Mouse (Mus musculus): ENCODE measurements around the gene Eme2. TPM values are rescaled to one million over a fixed set of nuclear protein-coding genes. Genes with fewer than 3 reads are reported as not detected.
A peak's percentile ranks its signal among the peaks of the same experiment; 100 is the strongest.

Eme2 gene
- polyA plus RNA-seq, 1 experiment from 2014 or later: 18.9 TPM

GRCm38 (mm10) chr17:24857831-24858470 is 36.9 kb downstream of the Eme2 start:
- no peak overlapping the region for H3K4me3 ChIP-seq (ENCODE audit: low read depth, low read length)
- no peaks in the 10 kb centered on the region for H3K4me1 ChIP-seq (ENCODE audit: control insufficient read depth, insufficient read depth, low read length)
- WGBS: 89% methylated on average over 8 of the region's 8 CpGs
- H3K9ac ChIP-seq (replicated peaks; ENCODE audit: low read depth, low read length): no peak overlapping the region
- no peak overlapping the region for H3K27ac ChIP-seq (ENCODE audit: low read length)
- ATAC-seq (ENCODE audit: insufficient number of reproducible peaks, insufficient read depth, low FRiP score, low read depth): no peak
- no peaks in the 10 kb centered on the region for H3K27me3 ChIP-seq (ENCODE audit: control insufficient read depth, insufficient read depth, low read length)
- H3K36me3 ChIP-seq (ENCODE audit: control insufficient read depth, insufficient read depth, low read length): peaks cover 25% of the 10 kb centered on the region
- no peaks in the 10 kb centered on the region for H3K9me3 ChIP-seq (ENCODE audit: control insufficient read depth, low read depth, low read length)
- H3K4me2 ChIP-seq (replicated peaks; ENCODE audit: low read depth, low read length): no peak overlapping the region

GRCm38 (mm10) chr17:24856589-24856988 is 38.3 kb downstream of the Eme2 start:
- Histone ChIP-seq H3K4me2 (replicated peaks; ENCODE audit: low read depth, low read length) (no peak overlapping the region), H3K4me3 (ENCODE audit: low read depth, low read length) (no peak overlapping the region), H3K27me3 (ENCODE audit: control insufficient read depth, insufficient read depth, low read length) (no peaks in the 10 kb centered on the region), H3K9me3 (ENCODE audit: control insufficient read depth, low read depth, low read length) (no peaks in the 10 kb centered on the region), H3K36me3 (ENCODE audit: control insufficient read depth, insufficient read depth, low read length) (peaks cover 14% of the 10 kb centered on the region), H3K9ac (replicated peaks; ENCODE audit: low read depth, low read length) (no peak overlapping the region), H3K27ac (ENCODE audit: low read length) (no peak overlapping the region), H3K4me1 (ENCODE audit: control insufficient read depth, insufficient read depth, low read length) (no peaks in the 10 kb centered on the region)
- no peak for ATAC-seq (ENCODE audit: insufficient number of reproducible peaks, insufficient read depth, low FRiP score, low read depth)
- WGBS: 90% methylated on average over 13 of the region's 13 CpGs

GRCm38 (mm10) chr17:24855838-24856464 is 38.9 kb downstream of the Eme2 start:
- 87% methylated on average over 3 of the region's 3 CpGs for WGBS
- no peak overlapping the region for H3K9ac ChIP-seq (replicated peaks; ENCODE audit: low read depth, low read length)
- no peak overlapping the region for H3K4me2 ChIP-seq (replicated peaks; ENCODE audit: low read depth, low read length)

GRCm38 (mm10) chr17:24851381-24852125 is 43.3 kb downstream of the Eme2 start:
- Histone ChIP-seq H3K4me2 (replicated peaks; ENCODE audit: low read depth, low read length) (peak overlapping the region; percentile 73), H3K27me3 (ENCODE audit: control insufficient read depth, insufficient read depth, low read length) (no peaks in the 10 kb centered on the region), H3K4me3 (ENCODE audit: low read depth, low read length) (peak overlapping the region; percentile 63), H3K4me1 (ENCODE audit: control insufficient read depth, insufficient read depth, low read length) (peaks cover 6% of the 10 kb centered on the region; the same call in 1 of the 2 replicates), H3K9me3 (ENCODE audit: control insufficient read depth, low read depth, low read length) (no peaks in the 10 kb centered on the region), H3K27ac (ENCODE audit: low read length) (no peak overlapping the region), H3K9ac (replicated peaks; ENCODE audit: low read depth, low read length) (no peak overlapping the region), H3K36me3 (ENCODE audit: control insufficient read depth, insufficient read depth, low read length) (peaks cover 8% of the 10 kb centered on the region; the same call in 1 of the 2 replicates)
- no peak for ATAC-seq (ENCODE audit: insufficient number of reproducible peaks, insufficient read depth, low FRiP score, low read depth)
- 77% methylated on average over 10 of the region's 10 CpGs for WGBS

More at GRCm38 (mm10) chr17:24855838-24856464, 38.9 kb downstream of the Eme2 start:
- Histone ChIP-seq H3K36me3 (ENCODE audit: control insufficient read depth, insufficient read depth, low read length) (peaks cover 10% of the 10 kb centered on the region; the same call in 1 of the 2 replicates), H3K27me3 (ENCODE audit: control insufficient read depth, insufficient read depth, low read length) (no peaks in the 10 kb centered on the region), H3K4me3 (ENCODE audit: low read depth, low read length) (no peak overlapping the region), H3K9me3 (ENCODE audit: control insufficient read depth, low read depth, low read length) (no peaks in the 10 kb centered on the region), H3K4me1 (ENCODE audit: control insufficient read depth, insufficient read depth, low read length) (no peaks in the 10 kb centered on the region), H3K27ac (ENCODE audit: low read length) (no peak overlapping the region)
- no peak for ATAC-seq (ENCODE audit: insufficient number of reproducible peaks, insufficient read depth, low FRiP score, low read depth)

GRCm38 (mm10) chr17:24850773-24851127 is 44.1 kb downstream of the Eme2 start:
- Histone ChIP-seq H3K4me3 (ENCODE audit: low read depth, low read length) (peak overlapping the region; percentile 63), H3K9ac (replicated peaks; ENCODE audit: low read depth, low read length) (peak overlapping the region; percentile 33; the same call in 1 of the 2 replicates), H3K27ac (ENCODE audit: low read length) (no peak overlapping the region), H3K27me3 (ENCODE audit: control insufficient read depth, insufficient read depth, low read length) (no peaks in the 10 kb centered on the region), H3K36me3 (ENCODE audit: control insufficient read depth, insufficient read depth, low read length) (peaks cover 8% of the 10 kb centered on the region; the same call in 1 of the 2 replicates), H3K9me3 (ENCODE audit: control insufficient read depth, low read depth, low read length) (no peaks in the 10 kb centered on the region), H3K4me2 (replicated peaks; ENCODE audit: low read depth, low read length) (peak overlapping the region; percentile 73), H3K4me1 (ENCODE audit: control insufficient read depth, insufficient read depth, low read length) (peaks cover 6% of the 10 kb centered on the region; the same call in 1 of the 2 replicates)
- ATAC-seq (ENCODE audit: insufficient number of reproducible peaks, insufficient read depth, low FRiP score, low read depth): no peak
- 2% methylated on average over 20 of the region's 20 CpGs for WGBS

- H3K4me2 ChIP-seq (replicated peaks; ENCODE audit: low read depth, low read length): peak within 1 kb of the TSS; percentile 73
- under 1% methylated on average over 58 of the region's 58 CpGs for WGBS
- peak within 1 kb of the TSS; percentile 45 for H3K9ac ChIP-seq (replicated peaks; ENCODE audit: low read depth, low read length)
- H3K27me3 ChIP-seq (ENCODE audit: control insufficient read depth, insufficient read depth, low read length): no peaks in the 10 kb centered on the region
- peaks cover 5% of the 10 kb centered on the region; the same call in 1 of the 2 replicates for H3K36me3 ChIP-seq (ENCODE audit: control insufficient read depth, insufficient read depth, low read length)
- H3K4me1 ChIP-seq (ENCODE audit: control insufficient read depth, insufficient read depth, low read length): peaks cover 6% of the 10 kb centered on the region; the same call in 1 of the 2 replicates
- no peaks in the 10 kb centered on the region for H3K9me3 ChIP-seq (ENCODE audit: control insufficient read depth, low read depth, low read length)
- ATAC-seq (ENCODE audit: insufficient number of reproducible peaks, insufficient read depth, low FRiP score, low read depth): peak; percentile 100
- peak within 1 kb of the TSS; percentile 88 for H3K27ac ChIP-seq (ENCODE audit: low read length)
- H3K4me3 ChIP-seq (ENCODE audit: low read depth, low read length): peak within 1 kb of the TSS; percentile 63
Observed at GRCm38 (mm10) chr17:24850065-24850772, 44.7 kb downstream of the Eme2 start, which contains the start of gene Fahd1. Gene Fahd1, minus strand, starts transcription at chr17:24850364.

- peak overlapping the region; percentile 67 for H3K4me2 ChIP-seq (replicated peaks; ENCODE audit: low read depth, low read length)
- peaks cover 3% of the 10 kb centered on the region; the same call in 1 of the 2 replicates for H3K36me3 ChIP-seq (ENCODE audit: control insufficient read depth, insufficient read depth, low read length)
- peak overlapping the region; percentile 45 for H3K9ac ChIP-seq (replicated peaks; ENCODE audit: low read depth, low read length)
- H3K9me3 ChIP-seq (ENCODE audit: control insufficient read depth, low read depth, low read length): no peaks in the 10 kb centered on the region
- peaks cover 6% of the 10 kb centered on the region; the same call in 1 of the 2 replicates for H3K4me1 ChIP-seq (ENCODE audit: control insufficient read depth, insufficient read depth, low read length)
- H3K27ac ChIP-seq (ENCODE audit: low read length): peak overlapping the region; percentile 88
- peak overlapping the region; percentile 63 for H3K4me3 ChIP-seq (ENCODE audit: low read depth, low read length)
- peak; percentile 66 for ATAC-seq (ENCODE audit: insufficient number of reproducible peaks, insufficient read depth, low FRiP score, low read depth)
- no peaks in the 10 kb centered on the region for H3K27me3 ChIP-seq (ENCODE audit: control insufficient read depth, insufficient read depth, low read length)
- WGBS: under 1% methylated on average over 21 of the region's 21 CpGs
Observed at GRCm38 (mm10) chr17:24849733-24850064, 45.2 kb downstream of the Eme2 start.

GRCm38 (mm10) chr17:24848600-24849031 is 46.3 kb downstream of the Eme2 start:
- peak overlapping the region; percentile 67 for H3K4me2 ChIP-seq (replicated peaks; ENCODE audit: low read depth, low read length)
- H3K36me3 ChIP-seq (ENCODE audit: control insufficient read depth, insufficient read depth, low read length): no peaks in the 10 kb centered on the region
- no peaks in the 10 kb centered on the region for H3K9me3 ChIP-seq (ENCODE audit: control insufficient read depth, low read depth, low read length)
- ATAC-seq (ENCODE audit: insufficient number of reproducible peaks, insufficient read depth, low FRiP score, low read depth): no peak
- H3K4me1 ChIP-seq (ENCODE audit: control insufficient read depth, insufficient read depth, low read length): peaks cover 6% of the 10 kb centered on the region; the same call in 1 of the 2 replicates
- no peak overlapping the region for H3K9ac ChIP-seq (replicated peaks; ENCODE audit: low read depth, low read length)
- H3K27ac ChIP-seq (ENCODE audit: low read length): no peak overlapping the region
- H3K4me3 ChIP-seq (ENCODE audit: low read depth, low read length): peak overlapping the region; percentile 63; the same call in 1 of the 2 replicates
- no peaks in the 10 kb centered on the region for H3K27me3 ChIP-seq (ENCODE audit: control insufficient read depth, insufficient read depth, low read length)
